Mouse (Mus musculus) myocyte (in vitro differentiated cells): ENCODE data around the gene Fastkd1.

Experiments
- E2F4 ChIP-seq: IDR thresholded peaks from one replicate; pipeline ENCODE4 v1.6.1; 2011; ENCODE audit warnings: mild to moderate bottlenecking, control low read depth, moderate library complexity; ENCODE audit not compliant: insufficient read depth
- MYOD1 ChIP-seq, 3 experiments: IDR thresholded peaks; one replicate each; pipeline ENCODE4 v1.6.1; 2011; ENCODE audit warnings: control low read depth in 2 of 3, low read depth in 2 of 3, mild to moderate bottlenecking in 2 of 3, moderate library complexity in 1 of 3; ENCODE audit not compliant: insufficient read length in 2 of 3, control insufficient read depth in 1 of 3

DNA sequence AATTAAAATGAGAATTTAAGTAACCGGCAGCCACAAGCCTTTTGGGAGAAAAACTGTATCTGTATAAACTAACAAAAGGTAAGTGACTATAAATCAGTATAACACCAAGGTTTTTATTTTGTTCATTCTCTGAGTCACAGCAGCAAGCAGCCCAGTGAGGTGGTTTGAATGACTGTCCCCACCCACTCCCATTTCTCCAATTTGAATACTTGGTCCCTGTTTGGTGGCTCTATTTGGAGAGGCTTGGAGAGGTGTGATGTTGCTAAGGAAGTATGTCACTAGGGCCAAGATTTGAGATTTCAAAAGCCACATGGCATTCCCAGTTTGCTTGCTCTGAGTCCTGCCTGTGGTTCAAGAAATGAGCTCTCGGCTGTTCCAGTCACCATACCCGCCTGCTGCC is 23.1 kb downstream of the Fastkd1 start:
- TF ChIP-seq E2F4 (no peak), MYOD1 (IDR thresholded peaks at IDR 0.05; ENCODE audit: control insufficient read depth in 1 of 3, insufficient read length in 2 of 3, low read depth in 2 of 3) (no peak)
